Mouse (Mus musculus): ENCODE measurements around the gene 1500009C09Rik.

GRCm38 (mm10) chr15:82274927-82275901, 23.0 kb downstream of the 1500009C09Rik start:
- TF ChIP-seq CTCF (IDR thresholded peaks at IDR 0.05; ENCODE audit: low read depth, low read length) = no peak
- no peak for TF ChIP-seq GATA1 (IDR thresholded peaks at IDR 0.05; ENCODE audit: borderline replicate concordance, low read length)
- no peak for TF ChIP-seq TAL1 (conservative IDR thresholded peaks at IDR 0.05; ENCODE audit: low read depth, low read length)
- TF ChIP-seq POLR2AphosphoS5 (IDR thresholded peaks at IDR 0.05; ENCODE audit: insufficient replicate concordance, low read depth, low read length) = no peak
